Mouse (Mus musculus): ENCODE results near the gene Gipr. TPM values are rescaled to one million over a fixed set of nuclear protein-coding genes. Genes with fewer than 3 reads are reported as not detected.
A peak's percentile ranks its signal among the peaks of the same experiment; 100 is the strongest.

Gene Gipr
- polyA plus RNA-seq, 2 experiments: 0.10 to 0.16 TPM

- peak within 1 kb of the TSS; percentile 64 for H3K27ac ChIP-seq
- H3K4me3 ChIP-seq (ENCODE audit: insufficient read depth in 1 of 2, low read depth in 2 of 2, low read length in 2 of 2): peak within 1 kb of the TSS; percentile 77 to 84
- DNase-seq (ENCODE audit: low read depth in 3 of 3, low spot score in 3 of 3) (peak; percentile 89 to 92 (median 91)), ATAC-seq (ENCODE audit: insufficient read depth) (peak; percentile 87)
- no peaks in the 10 kb centered on the region for H3K27me3 ChIP-seq (ENCODE audit: control insufficient read depth, insufficient read depth, low read length)
- H3K4me1 ChIP-seq (replicated peaks; ENCODE audit: control insufficient read depth in 2 of 2, insufficient read depth in 2 of 2, low read length in 1 of 2): peaks cover 14 to 16% of the 10 kb centered on the region in 2 experiments
- under 1% methylated on average over 24 of the region's 24 CpGs for WGBS (ENCODE audit: insufficient replicate concordance)
- peak within 1 kb of the TSS; percentile 97 for H3K4me2 ChIP-seq (ENCODE audit: low read depth)
- H3K36me3 ChIP-seq (replicated peaks; ENCODE audit: control insufficient read depth, insufficient read depth, low read depth): peaks cover 17% of the 10 kb centered on the region
- no peaks in the 10 kb centered on the region for H3K9me3 ChIP-seq (ENCODE audit: control insufficient read depth, low read length)
- no peak for TF ChIP-seq CTCF (IDR thresholded peaks at IDR 0.05; ENCODE audit: low read depth)
- no peak for TF ChIP-seq EP300 (IDR thresholded peaks at IDR 0.05; ENCODE audit: low read depth)
- H3K9ac ChIP-seq (replicated peaks): peak within 1 kb of the TSS; percentile 81
These were observed 16.3 kb downstream of the Gipr start, which contains the start of gene Snrpd2 for GRCm38 (mm10) chr7:19149626-19150025. Gene Snrpd2 (plus strand): TSS chr7:19149722.

DNA sequence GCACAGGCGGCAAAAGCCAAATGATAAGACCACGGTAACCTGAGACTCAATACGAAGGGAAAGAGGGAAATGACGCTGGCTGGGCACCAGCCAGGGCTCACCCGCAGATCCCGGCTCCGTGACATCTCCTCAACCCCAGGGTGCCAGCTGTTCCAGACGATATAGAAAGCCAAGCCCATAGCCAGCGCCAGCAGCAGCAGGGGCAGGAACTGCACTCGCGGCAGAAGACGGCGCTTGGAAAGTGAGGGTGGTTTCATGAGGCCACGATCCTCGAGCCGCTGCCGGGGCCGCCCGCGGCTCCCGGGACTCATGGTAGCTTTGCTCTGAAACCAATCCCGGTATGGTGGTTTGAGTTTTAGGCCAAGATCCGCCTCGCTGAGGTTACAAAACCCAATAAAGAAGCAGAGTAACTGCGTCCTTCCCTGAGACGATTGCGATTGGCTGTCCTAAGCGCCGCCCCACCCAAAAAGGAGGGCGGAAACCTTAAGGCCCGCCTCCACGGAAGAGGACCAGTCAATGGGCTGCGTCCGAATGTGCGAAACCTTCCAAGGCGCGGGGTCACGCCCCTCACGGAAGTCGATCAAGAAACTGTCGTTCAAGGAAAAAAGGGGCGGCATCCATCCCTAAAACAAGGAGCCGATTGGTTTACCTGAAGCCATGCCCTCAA, 16.9 kb downstream of the Gipr start, which contains the start of gene Qpctl:
Qpctl (minus strand) TSS at position 417 of the 667 bp plus-strand sequence.
- under 1% methylated on average over 43 of the region's 43 CpGs for WGBS (ENCODE audit: insufficient replicate concordance)
- Histone ChIP-seq H3K9ac (replicated peaks) (peak within 1 kb of the TSS; percentile 81), H3K4me2 (ENCODE audit: low read depth) (peak within 1 kb of the TSS; percentile 97), H3K9me3 (ENCODE audit: control insufficient read depth, low read length) (no peaks in the 10 kb centered on the region), H3K4me3 (ENCODE audit: insufficient read depth in 1 of 2, low read depth in 2 of 2, low read length in 2 of 2) (peak within 1 kb of the TSS; percentile 77 to 84), H3K36me3 (replicated peaks; ENCODE audit: control insufficient read depth, insufficient read depth, low read depth) (peaks cover 16% of the 10 kb centered on the region), H3K27ac (peak within 1 kb of the TSS; percentile 64), H3K4me1 (replicated peaks; ENCODE audit: control insufficient read depth in 2 of 2, insufficient read depth in 2 of 2, low read length in 1 of 2) (peaks cover 14 to 16% of the 10 kb centered on the region in 2 experiments), H3K27me3 (ENCODE audit: control insufficient read depth, insufficient read depth, low read length) (no peaks in the 10 kb centered on the region)
- peak; percentile 99 for DNase-seq (ENCODE audit: low read depth in 3 of 3, low spot score in 3 of 3)
- ATAC-seq (ENCODE audit: insufficient read depth): peak; percentile 96
- 0 out of 2 replicates have a peak, but pooled peaks have one; percentile 24 for TF ChIP-seq EP300 (IDR thresholded peaks at IDR 0.05; ENCODE audit: low read depth)
- no peak for TF ChIP-seq CTCF (IDR thresholded peaks at IDR 0.05; ENCODE audit: low read depth)

GRCm38 (mm10) chr7:19148180-19148874, 17.6 kb downstream of the Gipr start:
- Histone ChIP-seq H3K9ac (replicated peaks) (peak overlapping the region; percentile 75), H3K36me3 (replicated peaks; ENCODE audit: control insufficient read depth, insufficient read depth, low read depth) (peaks cover 11% of the 10 kb centered on the region), H3K27ac (peak overlapping the region; percentile 64), H3K27me3 (ENCODE audit: control insufficient read depth, insufficient read depth, low read length) (no peaks in the 10 kb centered on the region), H3K9me3 (ENCODE audit: control insufficient read depth, low read length) (no peaks in the 10 kb centered on the region), H3K4me3 (ENCODE audit: insufficient read depth in 1 of 2, low read depth in 2 of 2, low read length in 2 of 2) (peak overlapping the region; percentile 62 to 77), H3K4me1 (replicated peaks; ENCODE audit: control insufficient read depth in 2 of 2, insufficient read depth in 2 of 2, low read length in 1 of 2) (peaks cover 14 to 16% of the 10 kb centered on the region in 2 experiments), H3K4me2 (ENCODE audit: low read depth) (peak overlapping the region; percentile 97)
- DNase-seq (ENCODE audit: low read depth in 3 of 3, low spot score in 3 of 3) (no peak), ATAC-seq (ENCODE audit: insufficient read depth) (no peak)
- TF ChIP-seq EP300 (IDR thresholded peaks at IDR 0.05; ENCODE audit: low read depth): no peak
- TF ChIP-seq CTCF (IDR thresholded peaks at IDR 0.05; ENCODE audit: low read depth): no peak
- 8% methylated on average over 20 of the region's 20 CpGs for WGBS (ENCODE audit: insufficient replicate concordance)

DNA sequence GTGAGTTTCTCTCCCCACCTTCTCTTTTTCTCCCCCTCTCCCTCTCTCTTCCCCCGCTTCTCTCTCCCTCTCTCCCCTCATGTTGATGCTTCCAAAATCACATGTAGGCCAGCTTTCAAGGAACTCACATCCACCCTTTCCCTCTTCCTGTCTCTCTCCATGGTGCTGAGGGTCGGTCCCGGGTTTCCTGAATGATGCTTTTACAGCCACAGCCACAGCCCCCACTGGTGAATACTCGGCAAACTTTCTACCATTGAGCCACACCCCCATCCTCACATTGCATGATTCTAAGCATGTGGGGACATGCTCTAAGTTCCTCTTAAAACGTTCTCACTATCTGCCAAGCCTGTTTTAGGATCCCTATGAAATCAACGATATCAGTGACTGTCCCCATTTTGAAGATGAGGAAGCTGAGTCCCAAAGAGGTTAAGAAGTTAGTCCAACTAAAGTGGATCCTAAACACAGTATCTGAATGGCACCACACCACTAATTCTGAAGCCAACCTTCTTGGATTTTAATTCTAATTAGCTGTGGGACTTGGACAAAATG, 18.4 kb downstream of the Gipr start:
- no peak for DNase-seq (ENCODE audit: low read depth in 3 of 3, low spot score in 3 of 3)
- H3K4me3 ChIP-seq (ENCODE audit: insufficient read depth in 1 of 2, low read depth in 2 of 2, low read length in 2 of 2): no peak overlapping the region; a peak in 1 of 4 replicates

More for the DNA sequence above, 18.4 kb downstream of the Gipr start:
- TF ChIP-seq EP300 (IDR thresholded peaks at IDR 0.05; ENCODE audit: low read depth) (no peak), CTCF (IDR thresholded peaks at IDR 0.05; ENCODE audit: low read depth) (no peak)
- Histone ChIP-seq H3K36me3 (replicated peaks; ENCODE audit: control insufficient read depth, insufficient read depth, low read depth) (peaks cover 10% of the 10 kb centered on the region), H3K9ac (replicated peaks) (no peak overlapping the region), H3K27me3 (ENCODE audit: control insufficient read depth, insufficient read depth, low read length) (no peaks in the 10 kb centered on the region), H3K9me3 (ENCODE audit: control insufficient read depth, low read length) (no peaks in the 10 kb centered on the region), H3K4me2 (ENCODE audit: low read depth) (peak overlapping the region; percentile 97), H3K27ac (no peak overlapping the region), H3K4me1 (replicated peaks; ENCODE audit: control insufficient read depth in 2 of 2, insufficient read depth in 2 of 2, low read length in 1 of 2) (peaks cover 14 to 16% of the 10 kb centered on the region in 2 experiments)
- ATAC-seq (ENCODE audit: insufficient read depth): no peak
- WGBS (ENCODE audit: insufficient replicate concordance): 40% methylated on average over 6 of the region's 6 CpGs

All from liver, embryonic 14.5 days (tissue).